Mouse (Mus musculus) lung, postnatal 0 days (tissue): ENCODE results near the gene Lenep. TPM values are rescaled to one million over a fixed set of nuclear protein-coding genes. Genes with fewer than 3 reads are reported as not detected.

ENCODE experiments used
- ATAC-seq: fragments of 200-750 bp; cut with Nextera tagmentation; 2 replicates; pipeline ENCODE4 v1.8.0; 2017; ENCODE audit warnings: moderate library complexity
- DNase-seq: peaks from one replicate; pipeline ENCODE4 v3.0.0-alpha.2; 2016; ENCODE audit warnings: low spot score
- H3K27ac ChIP-seq: fragments of 300-500 bp; sonication (generic); 2 replicates; pipeline ENCODE4 v1.5.1; 2014; ENCODE audit warnings: antibody characterized with exemption, mild to moderate bottlenecking, low read length, mixed read lengths
- H3K27me3 ChIP-seq: fragments of 300-500 bp; sonication (generic); replicated peaks from 2 replicates; pipeline ENCODE4 v1.6.1; 2014; ENCODE audit warnings: low read length, mixed read lengths; ENCODE audit not compliant: insufficient read depth
- H3K36me3 ChIP-seq: fragments of 300-500 bp; sonication (generic); 2 replicates; pipeline ENCODE4 v1.6.1; 2014; ENCODE audit warnings: low read length, mixed read lengths; ENCODE audit not compliant: insufficient read depth
- H3K4me1 ChIP-seq: fragments of 300-500 bp; sonication (generic); 2 replicates; pipeline ENCODE4 v1.6.1; 2014; ENCODE audit warnings: antibody characterized with exemption, low read depth, low read length, mixed read lengths; ENCODE audit not compliant: insufficient read depth
- H3K4me2 ChIP-seq: fragments of 300-500 bp; sonication (generic); replicated peaks from 2 replicates; pipeline ENCODE4 v1.6.1; 2014; ENCODE audit warnings: low read depth, mild to moderate bottlenecking, low read length, moderate library complexity, mixed read lengths
- H3K4me3 ChIP-seq: fragments of 300-500 bp; sonication (generic); 2 replicates; pipeline ENCODE4 v1.5.1; 2014; ENCODE audit warnings: low read depth, low read length
- H3K9ac ChIP-seq: fragments of 300-500 bp; sonication (generic); replicated peaks from 2 replicates; pipeline ENCODE4 v1.6.1; 2014; ENCODE audit warnings: low read depth, mild to moderate bottlenecking
- H3K9me3 ChIP-seq: fragments of 300-500 bp; sonication (generic); 2 replicates; pipeline ENCODE4 v1.6.1; 2016; ENCODE audit warnings: low read length, mixed read lengths
- CTCF ChIP-seq: IDR thresholded peaks from 2 replicates; pipeline ENCODE4 v1.5.1; 2016; ENCODE audit warnings: antibody characterized with exemption, mild to moderate bottlenecking
- EP300 ChIP-seq: IDR thresholded peaks from 2 replicates; pipeline ENCODE4 v1.6.1; 2016; ENCODE audit warnings: antibody characterized with exemption, mild to moderate bottlenecking, control low read depth
- WGBS: fragments of 180-500 bp; shearing (Covaris S2); extraction: QIAGEN DNeasy Blood & Tissue Kit; methylation state at CpG from one replicate; pipeline ENCODE4 v1.1.7; 2014; 5-methylcytosine and 5-hydroxymethylcytosine counted together
- polyA plus RNA-seq: library from polyadenylated mRNA; unstranded; fragments of >200 nt; fragmentation: Nextera tagmentation; extraction: Ambion mirVana; gene quantifications from 2 replicates; pipeline ENCODE4 v1.2.1, GENCODE M21; 2015

Lenep gene
- polyA plus RNA-seq, 1 experiment from 2014 or later = not detected

- 3% methylated on average over 22 of the region's 29 CpGs for WGBS
- peak overlapping the region; percentile 48 for H3K4me3 ChIP-seq
- peak; percentile 93 for DNase-seq
- no peaks in the 10 kb centered on the region for H3K9me3 ChIP-seq
- H3K36me3 ChIP-seq = peaks cover 8% of the 10 kb centered on the region; the same call in 1 of the 2 replicates
- peak overlapping the region; percentile 72 for H3K4me2 ChIP-seq
- peak overlapping the region; percentile 57; the same call in 1 of the 2 replicates for H3K27ac ChIP-seq
- ATAC-seq = peak; percentile 91
- peaks cover 9% of the 10 kb centered on the region; the same call in 1 of the 2 replicates for H3K4me1 ChIP-seq
- H3K27me3 ChIP-seq = no peaks in the 10 kb centered on the region
- H3K9ac ChIP-seq = peak overlapping the region; percentile 19; the same call in 1 of the 2 replicates
- TF ChIP-seq CTCF (peak; percentile 91), EP300 (peak; percentile 73)
Measured at GRCm38 (mm10) chr3:89378394-89379067, 24.1 kb downstream of the Lenep start.

- DNase-seq (no peak), ATAC-seq (no peak)
- no peak overlapping the region for H3K27ac ChIP-seq
- peaks cover 8% of the 10 kb centered on the region; the same call in 1 of the 2 replicates for H3K36me3 ChIP-seq
- H3K9ac ChIP-seq = no peak overlapping the region
- peaks cover 9% of the 10 kb centered on the region; the same call in 1 of the 2 replicates for H3K4me1 ChIP-seq
- H3K9me3 ChIP-seq = no peaks in the 10 kb centered on the region
- no peak for TF ChIP-seq CTCF
- no peak for TF ChIP-seq EP300
- 67% methylated on average over 4 of the region's 4 CpGs for WGBS
- H3K4me3 ChIP-seq = peak overlapping the region; percentile 48; the same call in 1 of the 2 replicates
- H3K4me2 ChIP-seq = peak overlapping the region; percentile 72
- H3K27me3 ChIP-seq = no peaks in the 10 kb centered on the region
Measured at GRCm38 (mm10) chr3:89377831-89378230, 24.8 kb downstream of the Lenep start.

DNA sequence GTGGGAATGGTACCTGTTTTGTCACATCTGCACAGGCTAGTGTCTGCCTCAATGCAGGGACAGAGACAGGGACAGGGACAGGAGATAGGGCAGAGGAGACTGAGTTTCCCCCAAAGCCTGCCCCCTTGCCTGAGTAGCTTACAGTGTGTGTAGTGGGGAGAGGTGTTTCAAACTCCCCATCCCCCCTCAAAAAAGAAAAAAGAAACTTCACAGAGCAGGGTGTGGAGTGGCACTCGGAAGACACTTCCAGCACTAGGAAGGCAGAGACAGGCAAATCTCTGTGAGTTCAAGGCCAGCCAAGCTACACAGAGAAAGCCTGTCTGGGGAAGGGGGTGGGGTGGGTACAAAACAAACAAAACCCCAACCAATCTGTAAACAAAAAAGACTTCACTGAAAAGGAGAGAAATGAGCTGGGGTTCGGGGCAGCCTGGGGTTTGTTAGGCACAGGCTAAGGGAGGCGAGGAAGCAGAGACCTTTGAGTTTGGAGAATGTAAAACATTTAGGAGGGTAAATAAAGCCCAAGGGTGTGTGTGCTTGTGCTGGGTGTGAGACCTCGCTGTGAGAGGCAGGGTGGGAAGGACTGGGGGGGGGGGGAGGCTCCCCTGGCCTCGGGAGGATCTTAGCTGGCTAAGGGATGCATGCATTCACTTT is 28.9 kb downstream of the Lenep start:
- Histone ChIP-seq H3K4me3 (no peak overlapping the region), H3K36me3 (no peaks in the 10 kb centered on the region), H3K4me2 (no peak overlapping the region), H3K4me1 (peaks cover 7% of the 10 kb centered on the region; the same call in 1 of the 2 replicates), H3K27me3 (no peaks in the 10 kb centered on the region), H3K9ac (no peak overlapping the region), H3K9me3 (no peaks in the 10 kb centered on the region), H3K27ac (no peak overlapping the region)
- TF ChIP-seq CTCF = no peak
- no peak for TF ChIP-seq EP300
- no peak for DNase-seq
- WGBS = 23% methylated on average over 5 of the region's 5 CpGs
- ATAC-seq = no peak

DNA sequence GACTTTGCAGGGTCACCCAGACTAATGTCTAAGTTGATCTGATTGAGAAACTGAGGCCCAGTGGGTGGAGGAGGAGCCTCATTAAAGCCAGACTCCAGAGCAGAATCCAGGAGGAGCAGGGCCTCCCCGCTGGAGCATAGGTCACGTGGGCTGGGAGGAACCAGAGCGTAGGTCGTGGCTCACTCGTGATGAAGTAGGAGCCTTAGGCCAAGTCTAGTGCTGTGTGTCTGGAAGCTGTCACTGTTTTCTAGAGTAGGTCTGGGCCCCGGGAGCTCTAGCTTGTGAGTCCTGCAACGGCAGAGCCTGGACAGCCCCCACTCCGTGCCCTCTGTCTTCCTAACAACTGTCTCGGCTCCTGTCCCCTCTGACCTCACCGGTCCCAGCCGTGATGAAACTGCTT is 35.3 kb downstream of the Lenep start:
- 59% methylated on average over 11 of the region's 11 CpGs for WGBS
- no peak for ATAC-seq
- Histone ChIP-seq H3K9me3 (no peaks in the 10 kb centered on the region), H3K27me3 (no peaks in the 10 kb centered on the region), H3K4me2 (no peak overlapping the region), H3K27ac (no peak overlapping the region), H3K9ac (no peak overlapping the region), H3K4me3 (no peak overlapping the region), H3K4me1 (no peaks in the 10 kb centered on the region), H3K36me3 (no peaks in the 10 kb centered on the region)
- TF ChIP-seq CTCF (no peak), EP300 (no peak)
- DNase-seq = no peak

- Histone ChIP-seq H3K27me3 (no peaks in the 10 kb centered on the region), H3K4me2 (no peak overlapping the region), H3K36me3 (no peaks in the 10 kb centered on the region), H3K9me3 (no peaks in the 10 kb centered on the region), H3K4me3 (no peak overlapping the region), H3K27ac (no peak overlapping the region), H3K9ac (no peak overlapping the region), H3K4me1 (no peaks in the 10 kb centered on the region)
- DNase-seq (no peak), ATAC-seq (no peak)
- 56% methylated on average over 20 of the region's 20 CpGs for whole genome bisulfite sequencing
- TF ChIP-seq CTCF (no peak), EP300 (no peak)
Measured at GRCm38 (mm10) chr3:89365486-89366414, 36.8 kb downstream of the Lenep start.

DNA sequence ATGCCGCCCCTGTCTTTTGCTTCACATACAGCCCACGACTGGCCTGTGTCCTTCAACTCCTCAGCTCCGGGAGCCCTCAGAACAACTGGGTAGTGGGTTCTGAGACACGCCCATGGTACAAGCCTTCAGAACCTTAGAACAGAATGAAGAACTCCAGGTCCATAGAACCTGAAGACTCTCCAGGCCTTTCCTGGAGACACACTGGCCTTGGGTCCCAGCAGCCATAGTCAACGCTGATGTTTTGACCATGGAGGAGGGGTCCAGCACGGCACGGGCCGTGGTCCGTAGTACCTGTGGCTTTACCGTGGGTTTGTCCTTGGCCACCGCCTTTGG is 37.5 kb downstream of the Lenep start, which contains the start of gene Dcst1:
Gene Dcst1 (minus strand): TSS at position 101 of the 333 bp plus-strand sequence.
- H3K9me3 ChIP-seq = no peaks in the 10 kb centered on the region
- ATAC-seq = no peak
- TF ChIP-seq CTCF (no peak), EP300 (no peak)
- H3K27ac ChIP-seq = no peak within 1 kb of the TSS
- WGBS = 90% methylated on average over 10 of the region's 11 CpGs
- no peaks in the 10 kb centered on the region for H3K36me3 ChIP-seq
- H3K4me1 ChIP-seq = no peaks in the 10 kb centered on the region
- no peak within 1 kb of the TSS for H3K4me3 ChIP-seq
- H3K27me3 ChIP-seq = no peaks in the 10 kb centered on the region
- no peak within 1 kb of the TSS for H3K9ac ChIP-seq
- DNase-seq = no peak
- H3K4me2 ChIP-seq = no peak within 1 kb of the TSS
